Mouse (Mus musculus) colon, adult 2 months (tissue): ENCODE data around the gene Afdn. TPM values are rescaled to one million over a fixed set of nuclear protein-coding genes. Genes with fewer than 3 reads are reported as not detected.

ENCODE experiments used
- polyA plus RNA-seq: library from polyadenylated mRNA; depleted of rRNA; stranded (reverse); fragments of >200 nt; gene quantifications from 2 replicates; pipeline ENCODE4 v1.2.3, GENCODE M21; 2012; rRNA removed

Gene Afdn
- polyA plus RNA-seq = 68.2 and 80.3 TPM in 2 replicates

GRCm38 (mm10) chr17:13759853-13760627 is at the start of gene Afdn:
TSS of gene Afdn (plus strand) at chr17:13760539.

DNA sequence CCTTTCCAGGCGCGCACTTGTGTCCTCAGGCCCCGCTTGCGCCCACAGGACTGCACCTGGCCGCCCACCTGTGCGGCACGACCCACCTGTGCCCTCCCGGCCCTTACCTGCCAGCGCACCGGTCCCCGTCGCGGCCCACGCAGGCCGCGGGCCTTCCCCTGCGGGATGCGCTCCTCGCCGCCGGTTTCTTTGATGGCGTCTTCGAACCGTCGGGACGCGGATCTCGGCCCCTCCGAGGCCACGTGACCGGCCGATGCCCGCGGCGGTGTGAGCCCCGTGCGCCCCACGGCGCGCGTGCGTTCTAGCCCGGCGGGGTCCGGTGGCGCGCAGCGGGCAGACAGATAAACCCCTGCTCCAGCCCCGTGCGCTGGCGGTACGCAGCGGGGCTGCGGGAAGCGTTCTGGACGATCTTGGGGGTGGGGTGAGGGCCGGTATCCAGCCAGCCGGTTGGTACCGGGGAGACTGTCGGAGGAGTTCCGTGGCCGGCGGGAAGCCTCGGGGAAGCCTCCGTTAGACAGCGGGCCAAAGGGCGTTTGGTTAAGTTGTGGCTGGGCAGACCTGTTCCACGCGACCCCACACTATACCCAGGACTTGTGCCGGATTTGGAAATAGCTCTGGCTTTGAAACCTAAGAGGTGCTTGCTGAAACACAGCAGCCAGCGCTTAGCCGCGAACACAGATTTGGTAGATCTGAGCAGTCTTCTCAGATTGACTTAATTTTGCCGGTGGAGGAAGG is 1.0 kb downstream of the Afdn start, which contains the start of gene Tcte2:
Tcte2 (minus strand) TSS at position 647 of the 735 bp plus-strand sequence.

DNA sequence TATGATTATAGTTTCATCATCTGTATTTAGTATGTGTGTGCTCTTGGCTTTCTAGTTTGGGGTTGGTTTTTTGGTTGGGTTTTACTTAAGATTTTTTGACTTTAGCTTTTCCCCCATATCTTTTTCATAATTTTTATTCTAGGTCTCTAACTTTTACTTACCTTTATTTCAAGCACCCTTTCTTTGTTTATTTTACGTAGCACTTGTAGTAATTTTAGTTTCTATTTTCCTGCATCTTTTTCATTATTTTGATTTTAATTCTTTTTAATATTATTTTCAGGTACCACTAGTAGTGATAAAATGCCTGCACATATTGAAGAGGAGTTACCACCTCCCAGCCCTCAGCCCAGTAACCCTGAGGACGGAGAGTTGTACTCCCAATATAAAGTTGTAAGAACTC is 187.7 kb downstream of the Afdn start, which contains the start of gene Gm7168:
Gm7168 (plus strand) TSS at position 301 of the 400 bp plus-strand sequence.

Other genes starting within 250 kb of the Afdn start
- gene Tcte2, start 1.3 kb downstream of the Afdn start, polyA plus RNA-seq = 3.4 and 3.9 TPM in 2 replicates
- gene Gm7168, start 187.8 kb downstream of the Afdn start, polyA plus RNA-seq = not detected in 2 replicates
- not detected in 2 replicates for gene Gm7356, start 243.2 kb downstream of the Afdn start, polyA plus RNA-seq